Mouse (Mus musculus) bone marrow, adult 2 months (tissue): ENCODE results near the gene Il2rb. TPM values are rescaled to one million over a fixed set of nuclear protein-coding genes. Genes with fewer than 3 reads are reported as not detected.

Source experiments
- H3K27ac ChIP-seq: fragments of 200-500 bp; 2 replicates; pipeline ENCODE4 v1.5.1; 2012; ENCODE audit warnings: low read depth, mild to moderate bottlenecking, control low read depth, inconsistent platforms, low read length; ENCODE audit not compliant: control insufficient read depth, poor library complexity, insufficient read depth
- H3K4me1 ChIP-seq: fragments of 200-500 bp; 2 replicates; pipeline ENCODE4 v1.6.1; 2011; ENCODE audit warnings: low read length; ENCODE audit not compliant: control insufficient read depth, insufficient read depth
- H3K4me3 ChIP-seq: fragments of 200-500 bp; replicated peaks from 2 replicates; pipeline ENCODE3; 2011; ENCODE audit warnings: mild to moderate bottlenecking, low read depth, low read length, control low read depth; ENCODE audit not compliant: control insufficient read depth
- CTCF ChIP-seq: fragments of 200-500 bp; IDR thresholded peaks from 2 replicates; pipeline ENCODE4 v1.5.1; 2011; ENCODE audit warnings: low read length, control low read depth; ENCODE audit not compliant: control insufficient read depth, insufficient read depth
- POLR2A ChIP-seq: fragments of 200-500 bp; IDR thresholded peaks from 2 replicates; pipeline ENCODE4 v1.6.1; 2011; ENCODE audit warnings: low read depth, mild to moderate bottlenecking, control low read depth, low read length, borderline replicate concordance; ENCODE audit not compliant: control insufficient read depth
- WGBS: fragments of 180-500 bp; shearing (Covaris S2); methylation state at CpG from one replicate; pipeline ENCODE4 v1.1.7; 2018; 5-methylcytosine and 5-hydroxymethylcytosine counted together
- polyA plus RNA-seq: library from polyadenylated mRNA; stranded (reverse); fragments of >200 nt; gene quantifications from 2 replicates; pipeline ENCODE4 v1.2.4, GENCODE M21; 2011; ENCODE audit warnings: low replicate concordance; ENCODE audit not compliant: missing spikeins, insufficient read depth, insufficient read length

Gene Il2rb
- polyA plus RNA-seq, 1 experiment: 7.6 TPM

DNA sequence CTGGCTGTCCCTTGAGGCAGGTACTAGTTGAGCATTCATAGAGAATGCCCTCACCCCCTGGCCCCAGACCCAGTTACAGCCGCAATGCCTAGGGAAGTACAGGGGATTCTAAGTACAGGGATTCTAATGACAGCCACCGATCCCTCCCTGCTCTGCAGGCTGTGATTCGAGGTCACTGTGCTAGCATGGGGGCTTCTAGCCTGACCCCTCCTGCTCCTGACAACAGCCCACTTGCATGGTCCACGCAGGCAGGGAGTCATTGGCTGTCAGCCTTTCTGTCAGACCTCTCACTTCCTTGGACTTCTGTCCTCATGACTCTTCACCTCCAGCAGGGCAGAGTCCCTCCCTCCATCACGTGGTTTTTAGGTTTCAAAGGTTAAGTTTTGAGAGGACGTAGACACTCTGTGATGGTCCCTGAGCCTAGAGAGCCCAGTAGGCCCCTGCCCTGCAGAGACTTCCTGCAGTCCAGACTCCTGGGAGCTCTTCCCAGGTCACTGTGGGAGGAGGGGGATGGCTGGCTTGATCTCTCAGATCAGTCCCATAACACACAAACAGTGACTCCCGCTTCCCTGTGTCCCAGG is 63.4 kb downstream of the Il2rb start:
- Histone ChIP-seq H3K4me1 (no peaks in the 10 kb centered on the region), H3K4me3 (no peak overlapping the region), H3K27ac (no peak overlapping the region)
- no peak for TF ChIP-seq CTCF
- WGBS: 74% methylated on average over 7 of the region's 7 CpGs

DNA sequence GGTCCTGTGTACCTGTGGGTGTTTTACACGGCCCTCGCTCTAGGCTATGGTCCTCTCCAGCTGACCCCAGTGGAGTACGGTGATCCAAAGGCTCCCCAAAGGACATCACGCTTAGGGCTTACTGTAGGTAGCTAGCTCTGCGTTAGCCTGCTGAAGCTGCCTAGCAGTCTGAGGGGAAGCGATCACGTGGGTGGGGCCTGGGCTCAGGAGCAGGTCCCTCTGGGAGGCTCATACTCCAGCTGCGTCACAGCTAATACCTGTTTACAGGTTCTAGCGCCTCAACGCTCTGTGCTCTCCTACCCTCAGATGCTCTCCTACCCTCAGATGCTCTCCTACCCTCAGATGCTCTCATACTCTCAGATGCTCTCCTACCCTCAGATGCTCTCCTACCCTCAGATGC is 64.2 kb downstream of the Il2rb start:
- TF ChIP-seq POLR2A (no peak), CTCF (no peak)
- WGBS: 86% methylated on average over 10 of the region's 10 CpGs
- no peak overlapping the region for H3K27ac ChIP-seq
- H3K4me3 ChIP-seq: no peak overlapping the region
- H3K4me1 ChIP-seq: no peaks in the 10 kb centered on the region; the same call in 1 of the 2 replicates

DNA sequence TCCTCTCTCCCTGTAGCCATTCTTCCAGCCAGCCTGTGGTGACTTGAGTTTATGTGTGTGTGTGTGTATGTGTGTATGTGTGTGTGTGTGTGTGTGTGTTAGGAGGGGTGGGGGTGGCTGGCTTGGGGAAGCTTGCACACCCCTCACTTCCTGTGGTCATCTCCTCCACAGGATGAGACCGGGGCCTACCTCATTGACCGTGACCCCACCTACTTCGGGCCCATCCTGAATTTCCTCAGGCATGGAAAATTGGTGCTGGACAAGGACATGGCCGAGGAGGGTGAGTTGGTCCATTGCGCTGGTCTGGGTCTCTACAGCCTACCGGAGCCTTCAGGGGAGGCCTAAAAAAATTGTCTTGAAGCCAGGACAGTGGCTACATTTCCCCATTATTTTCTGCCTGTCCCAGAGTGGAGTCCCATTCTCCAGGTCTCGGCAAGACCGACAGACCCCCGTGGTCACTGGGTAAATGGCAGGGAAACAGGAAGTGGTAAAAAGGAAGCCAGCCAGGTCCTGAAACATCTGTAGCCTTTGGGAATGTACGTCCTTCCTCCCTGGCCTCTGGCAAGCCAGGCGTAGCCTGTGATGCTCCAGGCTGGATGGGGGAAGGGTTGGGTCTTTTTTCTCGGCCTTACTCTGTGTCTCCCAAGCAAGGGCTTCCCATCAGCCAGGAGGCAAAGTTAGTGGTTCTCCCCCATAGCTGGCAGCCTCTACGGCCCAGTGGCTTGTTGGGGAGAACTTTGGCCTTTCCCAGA is 65.0 kb downstream of the Il2rb start:
- WGBS: 61% methylated on average over 13 of the region's 13 CpGs
- TF ChIP-seq CTCF (no peak), POLR2A (no peak)
- no peaks in the 10 kb centered on the region; the same call in 1 of the 2 replicates for H3K4me1 ChIP-seq
- no peak overlapping the region for H3K4me3 ChIP-seq
- H3K27ac ChIP-seq: no peak overlapping the region

Other genes starting within 250 kb of the Il2rb start
- gene Csf2rb2, start 189.6 kb downstream of the Il2rb start, polyA plus RNA-seq: 1.6 and 5.3 TPM in 2 replicates
- 7.9 and 28.6 TPM in 2 replicates for gene Csf2rb, start 169.5 kb downstream of the Il2rb start, polyA plus RNA-seq
- not detected in 2 replicates for gene Tex33, start 99.4 kb downstream of the Il2rb start, polyA plus RNA-seq
- 14.5 and 23.8 TPM in 2 replicates for gene Tst, start 89.4 kb downstream of the Il2rb start, polyA plus RNA-seq
- 49.5 and 50.1 TPM in 2 replicates for gene Mpst, start 88.9 kb downstream of the Il2rb start, polyA plus RNA-seq
- gene Kctd17, start 66.7 kb downstream of the Il2rb start, polyA plus RNA-seq: 14.7 and 14.8 TPM in 2 replicates
- gene Tmprss6, start 26.6 kb downstream of the Il2rb start, polyA plus RNA-seq: 0.47 TPM in 1 of 2 replicates, not detected in the other
- 2.4 and 2.7 TPM in 2 replicates for gene C1qtnf6, start 36.1 kb upstream of the Il2rb start, polyA plus RNA-seq
- gene Sstr3, start 49.4 kb upstream of the Il2rb start, polyA plus RNA-seq: not detected in 2 replicates
- 94.5 and 156 TPM in 2 replicates for gene Rac2, start 77.5 kb upstream of the Il2rb start, polyA plus RNA-seq
- gene Cyth4, start 101.8 kb upstream of the Il2rb start, polyA plus RNA-seq: 49.8 and 105 TPM in 2 replicates
- gene Elfn2, start 223.5 kb upstream of the Il2rb start, polyA plus RNA-seq: not detected in 2 replicates